Mouse (Mus musculus) cerebellum, adult 2 months (tissue): ENCODE results near the gene Pigw. TPM values are rescaled to one million over a fixed set of nuclear protein-coding genes. Genes with fewer than 3 reads are reported as not detected.
A peak's percentile ranks its signal among the peaks of the same experiment; 100 is the strongest.
"Not testable (repeated sequence)": the region's sequence is repeated elsewhere in the genome, so short reads cannot be mapped to it uniquely, and the experiment has no call there.

Experiments used
- DNase-seq, 2 experiments: peaks; one replicate each; pipeline ENCODE4 v3.0.0; 2021
- H3K27ac ChIP-seq: fragments of 200-500 bp; 2 replicates; pipeline ENCODE4 v1.5.1; 2012; ENCODE audit warnings: low read length, control low read depth, inconsistent platforms; ENCODE audit not compliant: insufficient read depth
- H3K27me3 ChIP-seq: fragments of 200-500 bp; 2 replicates; pipeline ENCODE4 v1.6.1; 2012; ENCODE audit warnings: inconsistent platforms, mild to moderate bottlenecking, low read length, moderate library complexity; ENCODE audit not compliant: control insufficient read depth, insufficient read depth
- H3K4me1 ChIP-seq: fragments of 200-500 bp; 2 replicates; pipeline ENCODE4 v1.6.1; 2011; ENCODE audit warnings: low read length; ENCODE audit not compliant: control insufficient read depth, insufficient read depth
- H3K4me3 ChIP-seq: fragments of 200-500 bp; replicated peaks from 2 replicates; pipeline ENCODE3; 2011; ENCODE audit warnings: mild to moderate bottlenecking, low read depth, low read length, control low read depth; ENCODE audit not compliant: insufficient read depth
- CTCF ChIP-seq: fragments of 200-500 bp; IDR thresholded peaks from 2 replicates; pipeline ENCODE4 v1.5.1; 2011; ENCODE audit warnings: low read depth, mild to moderate bottlenecking, control low read depth, low read length, moderate library complexity, borderline replicate concordance; ENCODE audit not compliant: insufficient read depth
- POLR2A ChIP-seq: fragments of 200-500 bp; IDR thresholded peaks from 2 replicates; pipeline ENCODE4 v1.6.1; 2011; ENCODE audit warnings: low read length, control low read depth, borderline replicate concordance; ENCODE audit not compliant: insufficient read depth
- WGBS: fragments of 180-500 bp; shearing (Covaris S2); methylation state at CpG from one replicate; pipeline ENCODE4 v1.1.7; 2018; 5-methylcytosine and 5-hydroxymethylcytosine counted together
- polyA plus RNA-seq: library from polyadenylated mRNA; depleted of rRNA; stranded (reverse); fragments of >200 nt; gene quantifications from 2 replicates; pipeline ENCODE4 v1.2.3, GENCODE M21; 2012

Pigw gene
- polyA plus RNA-seq, 1 experiment: 2.9 TPM

- 88% methylated on average over 11 of the region's 11 CpGs for WGBS
- TF ChIP-seq POLR2A: no peak
- no peak for DNase-seq
Measured at GRCm38 (mm10) chr11:84886767-84887511, 6.9 kb upstream of the Pigw start.

GRCm38 (mm10) chr11:84886236-84886635 lies 6.2 kb upstream of the Pigw start:
- Histone ChIP-seq H3K27me3 (no peaks in the 10 kb centered on the region), H3K4me1 (no peaks in the 10 kb centered on the region), H3K27ac (no peak overlapping the region), H3K4me3 (no peak overlapping the region)
- WGBS: 90% methylated on average over 5 of the region's 5 CpGs
- no peak for DNase-seq
- TF ChIP-seq CTCF: no peak
- TF ChIP-seq POLR2A: no peak

More at GRCm38 (mm10) chr11:84886767-84887511, 6.9 kb upstream of the Pigw start:
- no peaks in the 10 kb centered on the region for H3K27me3 ChIP-seq
- no peaks in the 10 kb centered on the region for H3K4me1 ChIP-seq
- H3K27ac ChIP-seq: no peak overlapping the region
- H3K4me3 ChIP-seq: no peak overlapping the region

GRCm38 (mm10) chr11:84885238-84885637 lies 5.2 kb upstream of the Pigw start:
- H3K27ac ChIP-seq: no peak overlapping the region
- no peak overlapping the region for H3K4me3 ChIP-seq
- H3K27me3 ChIP-seq: no peaks in the 10 kb centered on the region
- DNase-seq: no peak
- TF ChIP-seq CTCF: no peak
- no peaks in the 10 kb centered on the region for H3K4me1 ChIP-seq
- 79% methylated on average over 4 of the region's 4 CpGs for WGBS

GRCm38 (mm10) chr11:84882346-84882745 lies 2.3 kb upstream of the Pigw start:
- Histone ChIP-seq H3K4me1 (no peaks in the 10 kb centered on the region), H3K27me3 (no peaks in the 10 kb centered on the region), H3K4me3 (no peak overlapping the region), H3K27ac (no peak overlapping the region)
- WGBS: 96% methylated on average over 7 of the region's 7 CpGs
- TF ChIP-seq CTCF (no peak), POLR2A (no peak)
- DNase-seq: peak in 1 of 2 experiments; percentile 7

- 58% methylated on average over 9 of the region's 9 CpGs for WGBS
- Histone ChIP-seq H3K27me3 (no peaks in the 10 kb centered on the region), H3K4me3 (peak overlapping the region; percentile 66), H3K4me1 (no peaks in the 10 kb centered on the region), H3K27ac (peak overlapping the region; percentile 29)
- TF ChIP-seq CTCF: no peak
- TF ChIP-seq POLR2A: no peak
- DNase-seq: no peak
Measured at GRCm38 (mm10) chr11:84880971-84881370, 886 bp upstream of the Pigw start.

- peak in 1 of 2 experiments; percentile 48 for DNase-seq
- WGBS: under 1% methylated on average over 24 of the region's 24 CpGs
- peak overlapping the region; percentile 29 for H3K27ac ChIP-seq
Measured at GRCm38 (mm10) chr11:84880465-84880961, 428 bp upstream of the Pigw start.

GRCm38 (mm10) chr11:84879007-84879771 lies 896 bp downstream of the Pigw start:
- TF ChIP-seq POLR2A: no peak
- TF ChIP-seq CTCF: no peak
- 17% methylated on average over 7 of the region's 7 CpGs for WGBS

More at GRCm38 (mm10) chr11:84880465-84880961, 428 bp upstream of the Pigw start:
- Histone ChIP-seq H3K4me1 (no peaks in the 10 kb centered on the region), H3K4me3 (peak overlapping the region; percentile 66), H3K27me3 (no peaks in the 10 kb centered on the region)
- no peak for TF ChIP-seq POLR2A
- TF ChIP-seq CTCF: no peak

GRCm38 (mm10) chr11:84876020-84876419 lies 4.1 kb downstream of the Pigw start:
- H3K27ac ChIP-seq, H3K4me3 ChIP-seq, DNase-seq, H3K4me1 ChIP-seq, H3K27me3 ChIP-seq: not testable (repeated sequence)
- WGBS: 60% methylated on average over 1 of the region's 1 CpGs

More at GRCm38 (mm10) chr11:84879007-84879771, 896 bp downstream of the Pigw start:
- no peaks in the 10 kb centered on the region for H3K4me1 ChIP-seq
- H3K27ac ChIP-seq: no peak overlapping the region
- H3K4me3 ChIP-seq: peak overlapping the region; percentile 66
- H3K27me3 ChIP-seq: no peaks in the 10 kb centered on the region
- DNase-seq: no peak
